Mouse (Mus musculus) heart, embryonic 15.5 days (tissue): ENCODE results near the gene Lrrk1. TPM values are rescaled to one million over a fixed set of nuclear protein-coding genes. Genes with fewer than 3 reads are reported as not detected.

Experiments
- ATAC-seq: fragments of 200-750 bp; cut with Nextera tagmentation; replicated peaks from 2 replicates; pipeline ENCODE4 v1.8.0; 2017; ENCODE audit warnings: low read depth, moderate TSS enrichment; ENCODE audit not compliant: insufficient number of reproducible peaks, insufficient read depth, low FRiP score
- H3K27ac ChIP-seq: fragments of 300-500 bp; sonication (generic); 2 replicates; pipeline ENCODE4 v1.5.1; 2015; ENCODE audit warnings: mild to moderate bottlenecking, inconsistent platforms
- H3K27me3 ChIP-seq: fragments of 300-500 bp; sonication (generic); 2 replicates; pipeline ENCODE4 v1.6.1; 2015; ENCODE audit warnings: inconsistent platforms
- H3K36me3 ChIP-seq: fragments of 300-500 bp; sonication (generic); 2 replicates; pipeline ENCODE4 v1.6.1; 2015; ENCODE audit warnings: mild to moderate bottlenecking, inconsistent platforms
- H3K4me1 ChIP-seq: fragments of 300-500 bp; sonication (generic); replicated peaks from 2 replicates; pipeline ENCODE4 v1.6.1; 2015; ENCODE audit warnings: inconsistent platforms
- H3K4me2 ChIP-seq: fragments of 300-500 bp; sonication (generic); 2 replicates; pipeline ENCODE4 v1.6.1; 2015; ENCODE audit warnings: inconsistent platforms, mild to moderate bottlenecking, moderate library complexity
- H3K4me3 ChIP-seq: fragments of 300-500 bp; sonication (generic); 2 replicates; pipeline ENCODE4 v1.5.1; 2015; ENCODE audit warnings: mild to moderate bottlenecking, inconsistent platforms
- H3K9ac ChIP-seq: fragments of 300-500 bp; sonication (generic); 2 replicates; pipeline ENCODE4 v1.6.1; 2015; ENCODE audit warnings: mild to moderate bottlenecking, inconsistent platforms
- H3K9me3 ChIP-seq: fragments of 300-500 bp; sonication (generic); replicated peaks from 2 replicates; pipeline ENCODE4 v1.6.1; 2016; ENCODE audit warnings: inconsistent platforms
- WGBS: fragments of 180-500 bp; shearing (Covaris S2); methylation state at CpG from one replicate; pipeline ENCODE4 v1.1.7; 2015; ENCODE audit warnings: mixed read lengths; 5-methylcytosine and 5-hydroxymethylcytosine counted together
- polyA plus RNA-seq: library from polyadenylated mRNA; unstranded; fragments of >200 nt; fragmentation: Nextera tagmentation; extraction: Ambion mirVana; gene quantifications from 2 replicates; pipeline ENCODE4 v1.2.1, GENCODE M21; 2015

Gene Lrrk1
- polyA plus RNA-seq, 1 experiment from 2014 or later: 7.8 TPM

- no peak for ATAC-seq
- peaks cover 13% of the 10 kb centered on the region; the same call in 1 of the 2 replicates for H3K36me3 ChIP-seq
- H3K27ac ChIP-seq: no peak overlapping the region
These were observed 91.1 kb downstream of the Lrrk1 start for GRCm38 (mm10) chr7:66296921-66297655.

GRCm38 (mm10) chr7:66292552-66293376, 95.4 kb downstream of the Lrrk1 start:
- 64% methylated on average over 19 of the region's 19 CpGs for WGBS
- no peak overlapping the region for H3K27ac ChIP-seq
- H3K27me3 ChIP-seq: no peaks in the 10 kb centered on the region
- no peak overlapping the region for H3K4me3 ChIP-seq
- H3K4me1 ChIP-seq: no peaks in the 10 kb centered on the region
- peaks cover 26% of the 10 kb centered on the region; the same call in 1 of the 2 replicates for H3K36me3 ChIP-seq
- no peak overlapping the region for H3K4me2 ChIP-seq
- H3K9me3 ChIP-seq: no peaks in the 10 kb centered on the region
- no peak for ATAC-seq
- no peak overlapping the region for H3K9ac ChIP-seq

More at GRCm38 (mm10) chr7:66296921-66297655, 91.1 kb downstream of the Lrrk1 start:
- Histone ChIP-seq H3K4me1 (no peaks in the 10 kb centered on the region), H3K4me2 (no peak overlapping the region), H3K9ac (no peak overlapping the region), H3K27me3 (no peaks in the 10 kb centered on the region), H3K9me3 (no peaks in the 10 kb centered on the region), H3K4me3 (no peak overlapping the region)
- 66% methylated on average over 12 of the region's 12 CpGs for WGBS

- Histone ChIP-seq H3K9me3 (no peaks in the 10 kb centered on the region), H3K27me3 (no peaks in the 10 kb centered on the region), H3K4me2 (no peak overlapping the region), H3K36me3 (peaks cover 30% of the 10 kb centered on the region; the same call in 1 of the 2 replicates), H3K27ac (no peak overlapping the region), H3K9ac (no peak overlapping the region), H3K4me3 (no peak overlapping the region), H3K4me1 (no peaks in the 10 kb centered on the region)
- WGBS: 89% methylated on average over 8 of the region's 8 CpGs
- ATAC-seq: no peak
These were observed 96.1 kb downstream of the Lrrk1 start for GRCm38 (mm10) chr7:66292010-66292409.

- Histone ChIP-seq H3K27ac (no peak overlapping the region), H3K4me2 (no peak overlapping the region), H3K27me3 (no peaks in the 10 kb centered on the region), H3K9me3 (no peaks in the 10 kb centered on the region), H3K36me3 (peaks cover 14% of the 10 kb centered on the region; the same call in 1 of the 2 replicates), H3K4me3 (no peak overlapping the region), H3K4me1 (no peaks in the 10 kb centered on the region), H3K9ac (no peak overlapping the region)
- ATAC-seq: no peak
- WGBS: 47% methylated on average over 10 of the region's 10 CpGs
These were observed 105.1 kb downstream of the Lrrk1 start for GRCm38 (mm10) chr7:66282984-66283612.

- Histone ChIP-seq H3K4me1 (no peaks in the 10 kb centered on the region), H3K27ac (no peak overlapping the region), H3K27me3 (no peaks in the 10 kb centered on the region), H3K4me2 (no peak overlapping the region), H3K9me3 (no peaks in the 10 kb centered on the region), H3K9ac (no peak overlapping the region), H3K36me3 (peaks cover 11% of the 10 kb centered on the region; the same call in 1 of the 2 replicates), H3K4me3 (no peak overlapping the region)
- ATAC-seq: no peak
- WGBS: 71% methylated on average over 12 of the region's 12 CpGs
These were observed 105.9 kb downstream of the Lrrk1 start for GRCm38 (mm10) chr7:66282265-66282664.

GRCm38 (mm10) chr7:66278001-66278400, 110.1 kb downstream of the Lrrk1 start:
- ATAC-seq: no peak
- H3K4me3 ChIP-seq: no peak overlapping the region
- no peak overlapping the region for H3K27ac ChIP-seq
- no peaks in the 10 kb centered on the region for H3K27me3 ChIP-seq
- H3K9ac ChIP-seq: no peak overlapping the region
- H3K4me1 ChIP-seq: no peaks in the 10 kb centered on the region
- WGBS: 77% methylated on average over 3 of the region's 3 CpGs
- H3K9me3 ChIP-seq: no peaks in the 10 kb centered on the region
- H3K36me3 ChIP-seq: peaks cover 6% of the 10 kb centered on the region
- H3K4me2 ChIP-seq: no peak overlapping the region

GRCm38 (mm10) chr7:66273494-66273893, 114.7 kb downstream of the Lrrk1 start:
- peaks cover 16% of the 10 kb centered on the region for H3K36me3 ChIP-seq
- H3K4me1 ChIP-seq: no peaks in the 10 kb centered on the region
- 94% methylated on average over 5 of the region's 5 CpGs for WGBS
- no peak overlapping the region for H3K9ac ChIP-seq
- H3K27me3 ChIP-seq: no peaks in the 10 kb centered on the region
- ATAC-seq: no peak
- no peak overlapping the region for H3K4me2 ChIP-seq
- no peak overlapping the region for H3K4me3 ChIP-seq
- no peaks in the 10 kb centered on the region for H3K9me3 ChIP-seq
- H3K27ac ChIP-seq: no peak overlapping the region

- H3K36me3 ChIP-seq: peaks cover 16% of the 10 kb centered on the region
- H3K9me3 ChIP-seq: no peaks in the 10 kb centered on the region
- no peaks in the 10 kb centered on the region for H3K27me3 ChIP-seq
- H3K4me2 ChIP-seq: no peak overlapping the region
- H3K4me1 ChIP-seq: no peaks in the 10 kb centered on the region
- no peak for ATAC-seq
- no peak overlapping the region for H3K4me3 ChIP-seq
- WGBS: 74% methylated on average over 6 of the region's 6 CpGs
- no peak overlapping the region for H3K27ac ChIP-seq
- no peak overlapping the region for H3K9ac ChIP-seq
These were observed 116.9 kb downstream of the Lrrk1 start for GRCm38 (mm10) chr7:66271226-66271625.

GRCm38 (mm10) chr7:66266942-66267850, 121.0 kb downstream of the Lrrk1 start:
- H3K27me3 ChIP-seq: no peaks in the 10 kb centered on the region
- H3K9me3 ChIP-seq: no peaks in the 10 kb centered on the region
- no peak overlapping the region for H3K4me3 ChIP-seq
- no peak for ATAC-seq
- no peaks in the 10 kb centered on the region for H3K4me1 ChIP-seq
- no peak overlapping the region for H3K4me2 ChIP-seq
- H3K27ac ChIP-seq: no peak overlapping the region
- H3K36me3 ChIP-seq: peaks cover 10% of the 10 kb centered on the region
- no peak overlapping the region for H3K9ac ChIP-seq
- WGBS: 76% methylated on average over 6 of the region's 6 CpGs

- H3K9me3 ChIP-seq: no peaks in the 10 kb centered on the region
- H3K36me3 ChIP-seq: no peaks in the 10 kb centered on the region; the same call in 1 of the 2 replicates
- H3K4me3 ChIP-seq: no peak overlapping the region
- H3K27ac ChIP-seq: no peak overlapping the region
- H3K27me3 ChIP-seq: no peaks in the 10 kb centered on the region
- H3K4me1 ChIP-seq: peaks cover 11% of the 10 kb centered on the region
- 64% methylated on average over 5 of the region's 5 CpGs for WGBS
- ATAC-seq: no peak
- H3K9ac ChIP-seq: no peak overlapping the region
- no peak overlapping the region for H3K4me2 ChIP-seq
These were observed 124.7 kb downstream of the Lrrk1 start for GRCm38 (mm10) chr7:66263421-66263820.
